Mouse (Mus musculus) hindbrain, embryonic 12.5 days (tissue): ENCODE measurements around the gene Zdhhc19. TPM values are rescaled to one million over a fixed set of nuclear protein-coding genes. Genes with fewer than 3 reads are reported as not detected.

Source experiments
- ATAC-seq: fragments of 200-750 bp; cut with Nextera tagmentation; 2 replicates; pipeline ENCODE4 v1.8.0; 2017; ENCODE audit warnings: moderate TSS enrichment; ENCODE audit not compliant: low FRiP score
- H3K27ac ChIP-seq: fragments of 300-500 bp; sonication (generic); 2 replicates; pipeline ENCODE4 v1.5.1; 2016; ENCODE audit warnings: mild to moderate bottlenecking
- H3K27me3 ChIP-seq: fragments of 300-500 bp; sonication (generic); 2 replicates; pipeline ENCODE4 v1.6.1; 2016; ENCODE audit warnings: mild to moderate bottlenecking
- H3K36me3 ChIP-seq: fragments of 300-500 bp; sonication (generic); 2 replicates; pipeline ENCODE4 v1.6.1; 2016; ENCODE audit warnings: mild to moderate bottlenecking
- H3K4me1 ChIP-seq: fragments of 300-500 bp; sonication (generic); 2 replicates; pipeline ENCODE4 v1.6.1; 2016
- H3K4me2 ChIP-seq: fragments of 300-500 bp; sonication (generic); replicated peaks from 2 replicates; pipeline ENCODE4 v1.6.1; 2016; ENCODE audit warnings: mild to moderate bottlenecking
- H3K4me3 ChIP-seq: fragments of 300-500 bp; sonication (generic); 2 replicates; pipeline ENCODE4 v1.5.1; 2016; ENCODE audit warnings: mild to moderate bottlenecking
- H3K9ac ChIP-seq: fragments of 300-500 bp; sonication (generic); 2 replicates; pipeline ENCODE4 v1.6.1; 2016; ENCODE audit warnings: mild to moderate bottlenecking, moderate library complexity
- H3K9me3 ChIP-seq: fragments of 300-500 bp; sonication (generic); replicated peaks from 2 replicates; pipeline ENCODE4 v1.6.1; 2016; ENCODE audit warnings: mild to moderate bottlenecking
- WGBS: fragments of 180-500 bp; shearing (Covaris S2); methylation state at CpG from one replicate; pipeline ENCODE4 v1.1.7; 2016; 5-methylcytosine and 5-hydroxymethylcytosine counted together
- polyA plus RNA-seq: library from polyadenylated mRNA; unstranded; fragments of >200 nt; fragmentation: Nextera tagmentation; extraction: Ambion mirVana; gene quantifications from 2 replicates; pipeline ENCODE4 v1.2.1, GENCODE M21; 2016

The Zdhhc19 gene
- polyA plus RNA-seq, 1 experiment from 2014 or later, result not detected

- Histone ChIP-seq H3K4me1 (no peaks in the 10 kb centered on the region), H3K4me3 (no peak overlapping the region), H3K27ac (no peak overlapping the region), H3K9me3 (no peaks in the 10 kb centered on the region), H3K4me2 (no peak overlapping the region), H3K36me3 (no peaks in the 10 kb centered on the region), H3K27me3 (no peaks in the 10 kb centered on the region), H3K9ac (no peak overlapping the region)
- WGBS, result 69% methylated on average over 10 of the region's 10 CpGs
- no peak for ATAC-seq
Observed at GRCm38 (mm10) chr16:32547156-32548068, 51.3 kb downstream of the Zdhhc19 start.

- H3K27me3 ChIP-seq, result no peaks in the 10 kb centered on the region
- H3K27ac ChIP-seq, result no peak overlapping the region
- H3K4me3 ChIP-seq, result no peak overlapping the region
- H3K4me1 ChIP-seq, result no peaks in the 10 kb centered on the region
- WGBS, result 90% methylated on average over 4 of the region's 4 CpGs
- H3K36me3 ChIP-seq, result no peaks in the 10 kb centered on the region
- no peak overlapping the region for H3K9ac ChIP-seq
- no peak overlapping the region for H3K4me2 ChIP-seq
- no peak for ATAC-seq
- H3K9me3 ChIP-seq, result no peaks in the 10 kb centered on the region
Observed at GRCm38 (mm10) chr16:32550084-32550483, 54.0 kb downstream of the Zdhhc19 start.

GRCm38 (mm10) chr16:32550487-32550886 lies 54.4 kb downstream of the Zdhhc19 start:
- no peak for ATAC-seq
- Histone ChIP-seq H3K4me1 (no peaks in the 10 kb centered on the region), H3K9ac (no peak overlapping the region), H3K27me3 (no peaks in the 10 kb centered on the region), H3K36me3 (no peaks in the 10 kb centered on the region), H3K9me3 (no peaks in the 10 kb centered on the region), H3K27ac (no peak overlapping the region), H3K4me3 (no peak overlapping the region), H3K4me2 (no peak overlapping the region)
- WGBS, result 79% methylated on average over 5 of the region's 5 CpGs

GRCm38 (mm10) chr16:32551346-32551747 lies 55.3 kb downstream of the Zdhhc19 start:
- Histone ChIP-seq H3K4me2 (no peak overlapping the region), H3K27ac (no peak overlapping the region), H3K4me3 (no peak overlapping the region), H3K9ac (no peak overlapping the region), H3K4me1 (no peaks in the 10 kb centered on the region), H3K9me3 (no peaks in the 10 kb centered on the region), H3K27me3 (no peaks in the 10 kb centered on the region), H3K36me3 (no peaks in the 10 kb centered on the region)
- 57% methylated on average over 2 of the region's 2 CpGs for WGBS
- no peak for ATAC-seq

- Histone ChIP-seq H3K27me3 (no peaks in the 10 kb centered on the region), H3K27ac (no peak overlapping the region), H3K4me2 (no peak overlapping the region), H3K9me3 (no peaks in the 10 kb centered on the region), H3K9ac (no peak overlapping the region), H3K4me3 (no peak overlapping the region), H3K36me3 (no peaks in the 10 kb centered on the region), H3K4me1 (no peaks in the 10 kb centered on the region)
- WGBS, result 84% methylated on average over 3 of the region's 3 CpGs
- no peak for ATAC-seq
Observed at GRCm38 (mm10) chr16:32555588-32555987, 59.5 kb downstream of the Zdhhc19 start.

- H3K4me3 ChIP-seq, result no peak overlapping the region
- H3K36me3 ChIP-seq, result no peaks in the 10 kb centered on the region
- no peak for ATAC-seq
- no peak overlapping the region for H3K4me2 ChIP-seq
- no peaks in the 10 kb centered on the region for H3K9me3 ChIP-seq
- H3K9ac ChIP-seq, result no peak overlapping the region
- no peak overlapping the region for H3K27ac ChIP-seq
- WGBS, result 73% methylated on average over 4 of the region's 4 CpGs
- no peaks in the 10 kb centered on the region for H3K27me3 ChIP-seq
- no peaks in the 10 kb centered on the region for H3K4me1 ChIP-seq
Observed at GRCm38 (mm10) chr16:32559493-32559892, 63.4 kb downstream of the Zdhhc19 start.

GRCm38 (mm10) chr16:32563056-32563793 lies 67.2 kb downstream of the Zdhhc19 start:
- 84% methylated on average over 5 of the region's 5 CpGs for WGBS
- no peak overlapping the region for H3K9ac ChIP-seq
- H3K4me2 ChIP-seq, result no peak overlapping the region
- no peaks in the 10 kb centered on the region for H3K36me3 ChIP-seq
- no peak for ATAC-seq
- H3K4me1 ChIP-seq, result no peaks in the 10 kb centered on the region
- H3K4me3 ChIP-seq, result no peak overlapping the region
- H3K9me3 ChIP-seq, result no peaks in the 10 kb centered on the region
- H3K27ac ChIP-seq, result no peak overlapping the region
- no peaks in the 10 kb centered on the region for H3K27me3 ChIP-seq

- Histone ChIP-seq H3K27ac (no peak overlapping the region), H3K4me1 (no peaks in the 10 kb centered on the region), H3K4me3 (no peak overlapping the region), H3K4me2 (no peak overlapping the region), H3K27me3 (no peaks in the 10 kb centered on the region), H3K36me3 (no peaks in the 10 kb centered on the region), H3K9me3 (no peaks in the 10 kb centered on the region), H3K9ac (no peak overlapping the region)
- ATAC-seq, result no peak
- WGBS, result 60% methylated on average over 4 of the region's 4 CpGs
Observed at GRCm38 (mm10) chr16:32567282-32567681, 71.2 kb downstream of the Zdhhc19 start.

GRCm38 (mm10) chr16:32568401-32568800 lies 72.3 kb downstream of the Zdhhc19 start:
- no peak overlapping the region for H3K27ac ChIP-seq
- ATAC-seq, result no peak
- H3K36me3 ChIP-seq, result no peaks in the 10 kb centered on the region
- no peak overlapping the region for H3K4me2 ChIP-seq
- no peaks in the 10 kb centered on the region for H3K9me3 ChIP-seq
- 71% methylated on average over 6 of the region's 6 CpGs for WGBS
- H3K4me1 ChIP-seq, result no peaks in the 10 kb centered on the region
- H3K9ac ChIP-seq, result no peak overlapping the region
- H3K4me3 ChIP-seq, result no peak overlapping the region
- H3K27me3 ChIP-seq, result no peaks in the 10 kb centered on the region

- Histone ChIP-seq H3K27ac (no peak overlapping the region), H3K4me1 (no peaks in the 10 kb centered on the region), H3K9ac (no peak overlapping the region), H3K27me3 (no peaks in the 10 kb centered on the region), H3K9me3 (no peaks in the 10 kb centered on the region), H3K36me3 (no peaks in the 10 kb centered on the region), H3K4me3 (no peak overlapping the region), H3K4me2 (no peak overlapping the region)
- ATAC-seq, result no peak
- WGBS, result 96% methylated on average over 3 of the region's 3 CpGs
Observed at GRCm38 (mm10) chr16:32570042-32570441, 74.0 kb downstream of the Zdhhc19 start.

GRCm38 (mm10) chr16:32572528-32572927 lies 76.5 kb downstream of the Zdhhc19 start:
- Histone ChIP-seq H3K27me3 (no peaks in the 10 kb centered on the region), H3K27ac (no peak overlapping the region), H3K36me3 (no peaks in the 10 kb centered on the region), H3K9me3 (no peaks in the 10 kb centered on the region), H3K4me1 (no peaks in the 10 kb centered on the region), H3K4me2 (no peak overlapping the region), H3K4me3 (no peak overlapping the region), H3K9ac (no peak overlapping the region)
- WGBS, result 83% methylated on average over 4 of the region's 4 CpGs
- no peak for ATAC-seq

GRCm38 (mm10) chr16:32586482-32586881 lies 90.4 kb downstream of the Zdhhc19 start:
- no peaks in the 10 kb centered on the region for H3K36me3 ChIP-seq
- H3K9ac ChIP-seq, result no peak overlapping the region
- ATAC-seq, result no peak
- H3K4me1 ChIP-seq, result no peaks in the 10 kb centered on the region
- 89% methylated on average over 4 of the region's 4 CpGs for WGBS
- no peak overlapping the region for H3K4me3 ChIP-seq
- no peak overlapping the region for H3K4me2 ChIP-seq
- H3K27me3 ChIP-seq, result no peaks in the 10 kb centered on the region
- H3K27ac ChIP-seq, result no peak overlapping the region
- no peaks in the 10 kb centered on the region for H3K9me3 ChIP-seq
